ENCODE assay signal across 21 mouse cellular contexts in the genomic region with DNA sequence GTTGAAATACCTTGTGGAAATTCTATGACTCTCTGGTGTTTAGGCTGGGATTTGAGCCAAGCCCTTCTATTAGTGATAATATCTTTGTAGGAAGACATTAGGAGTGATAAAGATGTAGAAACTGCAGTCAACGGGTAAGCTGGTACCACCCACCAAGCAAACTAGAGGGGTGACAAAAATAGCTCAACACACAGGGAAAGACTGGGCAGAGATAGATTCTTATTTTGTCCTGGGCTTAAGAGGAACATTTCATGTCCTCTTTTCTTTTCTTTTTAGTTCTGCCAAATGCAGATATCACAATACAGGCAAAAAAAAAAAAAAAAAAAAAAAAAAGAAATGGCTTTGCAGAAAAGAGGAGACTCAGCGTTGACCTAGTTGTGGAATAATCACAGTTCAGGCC.
DNase-seq lines count a peak whose midpoint lies in the region; ATAC-seq and TF ChIP-seq lines count a peak whose summit lies in the region.
"Had no signal": no experiment of that assay in that cellular context is flagged by ENCODE, and none has a peak within 500 bp of the region (broad histone marks: within the 10 kb centered on the region; RNA-seq: fewer than 3 reads in every experiment).

No protein-coding gene starts in this region.

- no peaks in the 10 kb centered on the region for H3K4me1 ChIP-seq in lung, embryonic 14.5 days (ENCODE audit: insufficient read depth)
- peaks cover 3% of the 10 kb centered on the region; the same call in 1 of the 2 replicates for H3K4me1 ChIP-seq in cortical plate, adult 2 months (ENCODE audit: control insufficient read depth, insufficient read depth, low read length)
- H3K4me1 ChIP-seq: hindbrain, embryonic 12.5 days; hindbrain, embryonic 15.5 days had no signal

- no peak overlapping the region for H3K9ac ChIP-seq in lung, embryonic 14.5 days
- H3K9ac ChIP-seq: hindbrain, embryonic 12.5 days; hindbrain, embryonic 15.5 days had no signal

- H3K36me3 ChIP-seq in lung, embryonic 14.5 days (ENCODE audit: insufficient read depth) = no peaks in the 10 kb centered on the region
- H3K36me3 ChIP-seq: G1E; hindbrain, embryonic 12.5 days; hindbrain, embryonic 15.5 days had no signal

- no peak for TF ChIP-seq POLR2A in cortical plate, adult 2 months (IDR thresholded peaks at IDR 0.05; ENCODE audit: extremely low read depth, insufficient read depth, low read length)

- H3K4me3 ChIP-seq in lung, embryonic 14.5 days (ENCODE audit: low read depth, low read length) = no peak overlapping the region
- no peak overlapping the region for H3K4me3 ChIP-seq in cortical plate, adult 2 months (ENCODE audit: insufficient read depth, low read length)
- H3K4me3 ChIP-seq: gastrocnemius, adult 2 months; hindbrain, embryonic 12.5 days; hindbrain, embryonic 15.5 days had no signal

- WGBS in lung, embryonic 14.5 days = 26% methylated on average over 2 of the region's 2 CpGs

- ATAC-seq in frontal cortex, adult (ENCODE audit: low TSS enrichment) = peak; percentile 84
- no peak for ATAC-seq in lung, embryonic 14.5 days (ENCODE audit: insufficient read depth)
- ATAC-seq in erythroid progenitor cell, adult 5-6 weeks (replicated peaks; ENCODE audit: low FRiP score, poor library complexity, severe bottlenecking) = no peak
- ATAC-seq: forebrain, embryonic 14.5 days; Patski had no signal

- H3K27ac ChIP-seq in lung, embryonic 14.5 days (ENCODE audit: low read depth) = no peak overlapping the region
- H3K27ac ChIP-seq in cortical plate, adult 2 months (ENCODE audit: insufficient read depth, low read length) = 0 out of 2 replicates have a peak overlapping the region, but pooled peaks have one; percentile 69
- H3K27ac ChIP-seq: gastrocnemius, adult 2 months; hindbrain, embryonic 12.5 days; hindbrain, embryonic 15.5 days had no signal

- H3K9me3 ChIP-seq in lung, embryonic 14.5 days (ENCODE audit: low read depth, low read length) = no peaks in the 10 kb centered on the region
- H3K9me3 ChIP-seq: G1E; hindbrain, embryonic 12.5 days; hindbrain, embryonic 15.5 days had no signal

- no peak for TF ChIP-seq CTCF in lung, embryonic 14.5 days (IDR thresholded peaks at IDR 0.05; ENCODE audit: low read depth)
- no peak for TF ChIP-seq CTCF in cortical plate, adult 2 months (IDR thresholded peaks at IDR 0.05; ENCODE audit: extremely low read depth, insufficient read depth, low read length)

- no peak for DNase-seq in frontal cortex, postnatal 14 days (ENCODE audit: low spot score in 2 of 2)
- peak; percentile 22 for DNase-seq in lung, embryonic 14.5 days
- no peak for DNase-seq in lung, postnatal 10 days
- no peak for DNase-seq in embryo, embryonic 11 days
- DNase-seq: adrenal gland, postnatal 10 days; adrenal gland, postnatal 36 days; B cell, adult 2 months; cerebellum, adult 11-12 months; cerebellum, adult 8-10 months; gastrocnemius, adult 2 months; gastrocnemius, postnatal 14 days had no signal

- no peaks in the 10 kb centered on the region for H3K27me3 ChIP-seq in lung, embryonic 14.5 days (ENCODE audit: insufficient read depth, low read length)
- H3K27me3 ChIP-seq: CH12.LX; hindbrain, embryonic 12.5 days; hindbrain, embryonic 15.5 days had no signal

- H3K4me2 ChIP-seq in lung, embryonic 14.5 days = no peak overlapping the region
- H3K4me2 ChIP-seq: heart, embryonic 11.5 days; hindbrain, embryonic 12.5 days; hindbrain, embryonic 15.5 days had no signal
